Mouse (Mus musculus) hindbrain, embryonic 11.5 days (tissue): ENCODE measurements around the gene Susd2. TPM values are rescaled to one million over a fixed set of nuclear protein-coding genes. Genes with fewer than 3 reads are reported as not detected.

ENCODE experiments used
- ATAC-seq: fragments of 200-750 bp; cut with Nextera tagmentation; 2 replicates; pipeline ENCODE4 v1.8.0; 2017; ENCODE audit warnings: mild to moderate bottlenecking, moderate TSS enrichment, moderate library complexity; ENCODE audit not compliant: low FRiP score
- DNase-seq: peaks from one replicate; pipeline ENCODE4 v3.0.0-alpha.2; 2015; ENCODE audit warnings: low spot score
- H3K27ac ChIP-seq: fragments of 300-500 bp; sonication (generic); 2 replicates; pipeline ENCODE4 v1.5.1; 2014; ENCODE audit warnings: mild to moderate bottlenecking, low read depth, low read length
- H3K27me3 ChIP-seq: fragments of 300-500 bp; sonication (generic); 2 replicates; pipeline ENCODE4 v1.6.1; 2014; ENCODE audit warnings: mild to moderate bottlenecking, low read length, moderate library complexity, mixed read lengths; ENCODE audit not compliant: control insufficient read depth, insufficient read depth
- H3K36me3 ChIP-seq: fragments of 300-500 bp; sonication (generic); 2 replicates; pipeline ENCODE4 v1.6.1; 2014; ENCODE audit warnings: mild to moderate bottlenecking, low read length, moderate library complexity, mixed read lengths; ENCODE audit not compliant: control insufficient read depth, insufficient read depth
- H3K4me1 ChIP-seq: fragments of 300-500 bp; sonication (generic); replicated peaks from 2 replicates; pipeline ENCODE4 v1.6.1; 2014; ENCODE audit warnings: low read length, mixed read lengths; ENCODE audit not compliant: control insufficient read depth, insufficient read depth
- H3K4me2 ChIP-seq: fragments of 300-500 bp; sonication (generic); replicated peaks from 2 replicates; pipeline ENCODE4 v1.6.1; 2014; ENCODE audit warnings: mild to moderate bottlenecking, low read depth, low read length
- H3K4me3 ChIP-seq: fragments of 300-500 bp; sonication (generic); 2 replicates; pipeline ENCODE4 v1.5.1; 2014; ENCODE audit warnings: low read depth, low read length
- H3K9ac ChIP-seq: fragments of 300-500 bp; sonication (generic); 2 replicates; pipeline ENCODE4 v1.6.1; 2014; ENCODE audit warnings: low read depth, low read length
- H3K9me3 ChIP-seq: fragments of 300-500 bp; sonication (generic); 2 replicates; pipeline ENCODE4 v1.6.1; 2016; ENCODE audit warnings: low read length; ENCODE audit not compliant: control insufficient read depth
- WGBS: fragments of 180-500 bp; shearing (Covaris S2); extraction: QIAGEN DNeasy Blood & Tissue Kit; methylation state at CpG from one replicate; pipeline ENCODE4 v1.1.7; 2014; 5-methylcytosine and 5-hydroxymethylcytosine counted together
- polyA plus RNA-seq: library from polyadenylated mRNA; unstranded; fragments of >200 nt; fragmentation: Nextera tagmentation; extraction: Ambion mirVana; gene quantifications from 2 replicates; pipeline ENCODE4 v1.2.1, GENCODE M21; 2014

The Susd2 gene
- polyA plus RNA-seq, 1 experiment from 2014 or later = 2.1 TPM

DNA sequence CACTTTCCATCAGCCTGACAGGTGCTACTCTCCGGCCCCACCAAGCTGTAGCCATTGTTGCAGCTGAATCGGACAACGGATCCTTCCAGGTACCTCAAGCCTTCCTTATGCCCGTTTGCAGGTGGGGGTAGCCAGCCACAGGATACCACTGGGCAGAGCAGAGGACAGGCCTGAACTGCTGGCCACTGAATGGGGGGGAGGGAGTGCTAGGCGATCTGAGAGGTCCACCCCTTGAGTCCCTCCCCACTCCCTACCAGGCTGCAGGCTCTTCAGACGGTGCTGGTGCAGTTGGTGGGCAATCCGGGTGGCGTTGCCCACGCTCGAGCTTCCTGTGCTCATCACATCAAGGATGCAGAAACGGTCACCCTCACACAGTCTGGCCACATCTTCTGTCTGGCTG lies 6.1 kb downstream of the Susd2 start:
- 94% methylated on average over 11 of the region's 11 CpGs for WGBS
- ATAC-seq (no peak), DNase-seq (no peak)
- Histone ChIP-seq H3K9ac (no peak overlapping the region), H3K4me1 (no peaks in the 10 kb centered on the region), H3K9me3 (no peaks in the 10 kb centered on the region), H3K4me3 (no peak overlapping the region), H3K4me2 (no peak overlapping the region), H3K27me3 (no peaks in the 10 kb centered on the region), H3K27ac (no peak overlapping the region), H3K36me3 (no peaks in the 10 kb centered on the region)

- no peak overlapping the region for H3K4me3 ChIP-seq
- H3K27ac ChIP-seq = no peak overlapping the region
- DNase-seq (no peak), ATAC-seq (no peak)
- H3K36me3 ChIP-seq = no peaks in the 10 kb centered on the region
- no peak overlapping the region for H3K4me2 ChIP-seq
- H3K9ac ChIP-seq = no peak overlapping the region
- H3K9me3 ChIP-seq = no peaks in the 10 kb centered on the region
- WGBS = 89% methylated on average over 12 of the region's 12 CpGs
- no peaks in the 10 kb centered on the region for H3K27me3 ChIP-seq
- no peaks in the 10 kb centered on the region for H3K4me1 ChIP-seq
Observed at GRCm38 (mm10) chr10:75636084-75636786, 7.6 kb downstream of the Susd2 start.

DNA sequence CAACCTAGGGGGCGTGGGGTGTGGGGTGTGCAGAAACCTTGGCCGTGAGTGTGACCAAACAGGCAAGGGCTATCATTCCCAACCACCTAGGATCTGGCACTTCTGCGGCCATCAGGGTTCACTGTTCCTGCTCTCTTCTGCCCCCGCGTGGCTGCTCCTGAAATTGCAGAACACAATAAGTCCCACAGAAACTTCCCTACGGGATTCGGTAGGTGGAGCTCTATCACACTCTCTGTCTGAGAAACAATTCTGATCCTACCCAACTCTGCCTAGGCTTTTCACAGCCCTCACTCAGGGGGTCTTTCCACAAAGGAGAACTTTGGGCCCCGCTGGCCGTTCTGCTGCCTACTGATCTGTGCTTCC lies 8.1 kb downstream of the Susd2 start:
- DNase-seq (peak; percentile 88), ATAC-seq (no peak)
- H3K4me2 ChIP-seq = no peak overlapping the region

GRCm38 (mm10) chr10:75635019-75635692 lies 8.7 kb downstream of the Susd2 start:
- Histone ChIP-seq H3K4me3 (no peak overlapping the region), H3K4me2 (no peak overlapping the region), H3K36me3 (no peaks in the 10 kb centered on the region), H3K27me3 (no peaks in the 10 kb centered on the region), H3K9ac (no peak overlapping the region), H3K4me1 (no peaks in the 10 kb centered on the region), H3K9me3 (no peaks in the 10 kb centered on the region), H3K27ac (no peak overlapping the region)
- no peak for DNase-seq
- WGBS = 68% methylated on average over 14 of the region's 14 CpGs
- ATAC-seq = no peak

More for the DNA sequence above, 8.1 kb downstream of the Susd2 start:
- H3K36me3 ChIP-seq = no peaks in the 10 kb centered on the region
- WGBS = 6% methylated on average over 9 of the region's 9 CpGs
- H3K4me1 ChIP-seq = no peaks in the 10 kb centered on the region
- H3K27me3 ChIP-seq = no peaks in the 10 kb centered on the region
- H3K9ac ChIP-seq = no peak overlapping the region
- H3K9me3 ChIP-seq = no peaks in the 10 kb centered on the region
- H3K4me3 ChIP-seq = no peak overlapping the region
- no peak overlapping the region for H3K27ac ChIP-seq

DNA sequence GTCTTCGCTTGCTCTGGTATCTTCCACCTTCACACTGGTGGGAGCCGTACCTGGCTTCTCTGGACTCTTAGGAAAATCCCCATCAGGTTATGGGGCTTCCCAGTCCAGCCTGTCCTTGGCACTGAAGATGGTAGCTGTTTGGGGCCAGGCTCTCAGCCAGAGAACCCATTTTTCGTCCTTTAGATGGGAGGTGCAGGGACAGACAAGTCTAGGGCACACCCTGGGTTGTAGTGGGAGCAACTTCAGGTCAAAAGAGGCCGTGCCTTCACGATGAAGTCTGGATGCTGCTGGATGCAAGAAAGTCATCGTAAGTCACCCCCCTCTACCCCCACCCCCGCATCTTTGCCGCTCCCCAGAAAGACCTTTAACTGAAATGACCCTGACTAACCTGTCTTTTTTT lies 9.2 kb downstream of the Susd2 start:
- Histone ChIP-seq H3K4me2 (no peak overlapping the region), H3K4me3 (no peak overlapping the region), H3K36me3 (no peaks in the 10 kb centered on the region), H3K9me3 (no peaks in the 10 kb centered on the region), H3K4me1 (no peaks in the 10 kb centered on the region), H3K27ac (no peak overlapping the region), H3K27me3 (no peaks in the 10 kb centered on the region), H3K9ac (no peak overlapping the region)
- WGBS = 94% methylated on average over 8 of the region's 8 CpGs
- DNase-seq (no peak), ATAC-seq (no peak)

GRCm38 (mm10) chr10:75633576-75634139 lies 10.2 kb downstream of the Susd2 start:
- 81% methylated on average over 12 of the region's 14 CpGs for WGBS
- H3K9ac ChIP-seq = no peak overlapping the region
- DNase-seq = no peak
- H3K9me3 ChIP-seq = no peaks in the 10 kb centered on the region
- H3K27ac ChIP-seq = no peak overlapping the region
- no peaks in the 10 kb centered on the region for H3K36me3 ChIP-seq
- H3K4me2 ChIP-seq = no peak overlapping the region
- no peak for ATAC-seq
- no peaks in the 10 kb centered on the region for H3K4me1 ChIP-seq
- H3K27me3 ChIP-seq = no peaks in the 10 kb centered on the region
- H3K4me3 ChIP-seq = no peak overlapping the region

GRCm38 (mm10) chr10:75633048-75633447 lies 10.8 kb downstream of the Susd2 start:
- Histone ChIP-seq H3K27me3 (no peaks in the 10 kb centered on the region), H3K9me3 (no peaks in the 10 kb centered on the region), H3K4me3 (no peak overlapping the region), H3K36me3 (no peaks in the 10 kb centered on the region), H3K27ac (no peak overlapping the region), H3K4me1 (no peaks in the 10 kb centered on the region), H3K9ac (no peak overlapping the region), H3K4me2 (no peak overlapping the region)
- no peak for DNase-seq
- no peak for ATAC-seq
- 81% methylated on average over 5 of the region's 5 CpGs for WGBS

DNA sequence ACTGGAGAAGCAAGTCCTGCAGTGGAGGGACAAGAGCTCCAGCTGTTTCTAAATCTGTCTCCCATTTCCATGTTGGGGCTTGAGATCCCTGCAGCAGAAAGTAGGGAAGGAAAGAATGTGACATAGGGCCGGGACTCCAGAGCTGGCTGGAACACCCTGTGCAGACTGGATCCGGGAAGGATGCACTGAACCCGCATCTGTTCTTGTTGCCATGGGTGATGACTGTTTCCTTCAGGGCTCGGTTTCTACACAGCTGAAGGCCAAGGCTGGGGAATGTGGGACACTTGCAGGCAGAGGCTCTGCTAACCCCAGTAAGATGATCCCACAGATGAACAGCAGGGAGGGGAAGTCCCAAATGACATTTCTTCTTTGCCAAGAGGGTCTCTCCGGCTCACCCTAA lies 11.2 kb downstream of the Susd2 start:
- no peaks in the 10 kb centered on the region for H3K36me3 ChIP-seq
- no peaks in the 10 kb centered on the region for H3K27me3 ChIP-seq
- ATAC-seq (no peak), DNase-seq (no peak)
- H3K9me3 ChIP-seq = no peaks in the 10 kb centered on the region
- no peak overlapping the region for H3K9ac ChIP-seq
- H3K4me1 ChIP-seq = no peaks in the 10 kb centered on the region
- WGBS = 59% methylated on average over 5 of the region's 5 CpGs
- no peak overlapping the region for H3K27ac ChIP-seq
- no peak overlapping the region for H3K4me3 ChIP-seq
- no peak overlapping the region for H3K4me2 ChIP-seq

DNA sequence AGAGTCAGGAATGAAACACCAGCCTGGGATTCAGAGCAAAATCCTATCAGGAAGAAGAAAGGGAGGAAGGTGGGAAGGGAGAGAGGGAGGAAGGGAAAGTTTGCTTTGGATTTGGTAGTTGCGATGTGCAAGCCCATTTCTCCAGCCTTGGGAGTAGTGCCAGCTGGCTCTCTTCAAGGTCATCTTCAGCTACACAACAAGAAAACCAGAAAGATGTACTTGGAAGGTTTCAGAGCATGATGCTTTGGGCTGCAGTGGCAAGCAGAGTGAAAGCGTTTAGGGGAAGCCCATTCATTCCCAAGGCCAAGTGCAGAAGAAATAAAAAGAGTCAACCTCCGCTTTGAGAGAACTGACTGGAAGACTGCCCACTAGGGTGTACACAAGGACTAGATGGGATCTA lies 16.3 kb downstream of the Susd2 start:
- Histone ChIP-seq H3K9ac (no peak overlapping the region), H3K36me3 (no peaks in the 10 kb centered on the region), H3K4me3 (no peak overlapping the region), H3K27ac (no peak overlapping the region), H3K4me2 (no peak overlapping the region), H3K4me1 (no peaks in the 10 kb centered on the region), H3K9me3 (no peaks in the 10 kb centered on the region), H3K27me3 (no peaks in the 10 kb centered on the region)
- 94% methylated on average over 3 of the region's 3 CpGs for WGBS
- ATAC-seq = no peak
- no peak for DNase-seq
